Mouse (Mus musculus): ENCODE measurements around the gene Pip4k2a. TPM values are rescaled to one million over a fixed set of nuclear protein-coding genes. Genes with fewer than 3 reads are reported as not detected.

Pip4k2a gene
- polyA plus RNA-seq, 1 experiment from 2014 or later, result 8.6 TPM

DNA sequence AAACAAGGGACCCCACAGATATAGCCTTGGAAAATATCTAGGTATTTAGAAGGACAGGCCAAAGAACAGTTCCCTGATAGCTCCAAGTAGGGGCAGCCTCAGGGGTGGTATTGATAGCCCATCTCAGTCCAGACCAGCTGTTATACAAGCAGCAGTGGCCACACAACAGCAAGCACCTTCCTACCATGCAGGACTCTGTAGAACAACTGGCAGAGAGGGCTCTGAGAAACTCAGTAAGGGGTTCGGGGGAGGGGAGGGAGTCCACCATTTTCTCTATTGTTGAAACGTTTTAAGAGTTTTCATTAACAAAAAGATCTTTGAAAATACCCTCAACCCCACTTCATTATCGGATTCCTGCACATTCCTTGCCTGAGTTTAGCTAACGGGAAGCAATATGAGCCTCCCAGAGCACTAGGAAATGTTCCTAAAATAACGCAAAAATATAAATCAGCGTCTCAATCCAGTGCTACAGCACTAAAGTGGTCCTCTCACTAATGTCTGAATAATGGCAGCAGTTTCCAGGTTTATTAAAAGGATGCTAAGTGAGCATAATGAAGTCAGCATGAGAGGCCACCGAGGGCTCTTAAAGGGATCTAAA lies 37.5 kb downstream of the Pip4k2a start:
- no peak overlapping the region for H3K27ac ChIP-seq
- no peak overlapping the region for H3K4me3 ChIP-seq
- no peaks in the 10 kb centered on the region for H3K9me3 ChIP-seq
- peaks cover 33% of the 10 kb centered on the region for H3K4me1 ChIP-seq
- peak; percentile 68 for ATAC-seq (ENCODE audit: low FRiP score, low read depth)
- no peak overlapping the region for H3K9ac ChIP-seq
- WGBS, result 22% methylated on average over 7 of the region's 7 CpGs
- peak overlapping the region; percentile 25; the same call in 1 of the 2 replicates for H3K4me2 ChIP-seq (replicated peaks)
- H3K36me3 ChIP-seq, result no peaks in the 10 kb centered on the region
- peaks cover 33% of the 10 kb centered on the region for H3K27me3 ChIP-seq

DNA sequence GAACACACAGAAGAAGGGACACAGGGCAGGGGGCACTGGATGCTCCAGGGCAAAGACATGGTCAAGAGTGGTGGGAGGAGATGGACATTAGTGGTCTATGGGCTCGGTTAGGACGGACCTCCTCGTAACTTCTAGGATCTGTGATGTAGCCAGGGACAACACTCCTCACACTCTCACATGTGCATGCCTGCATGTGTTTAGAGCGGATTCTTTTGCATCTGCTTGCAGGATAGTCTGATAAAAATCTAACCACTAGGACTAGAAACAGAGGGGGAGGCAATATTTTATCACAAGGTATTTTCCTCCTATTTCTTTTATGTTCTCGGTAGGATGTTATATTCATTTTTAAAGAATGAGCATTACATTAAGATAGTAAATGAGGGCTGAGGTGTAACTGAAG lies 38.4 kb downstream of the Pip4k2a start:
- Histone ChIP-seq H3K4me2 (replicated peaks) (no peak overlapping the region), H3K36me3 (no peaks in the 10 kb centered on the region), H3K9ac (no peak overlapping the region), H3K27me3 (peaks cover 38% of the 10 kb centered on the region), H3K27ac (no peak overlapping the region), H3K4me1 (peaks cover 43% of the 10 kb centered on the region), H3K4me3 (no peak overlapping the region), H3K9me3 (no peaks in the 10 kb centered on the region)
- no peak for ATAC-seq (ENCODE audit: low FRiP score, low read depth)
- WGBS, result 82% methylated on average over 5 of the region's 5 CpGs

DNA sequence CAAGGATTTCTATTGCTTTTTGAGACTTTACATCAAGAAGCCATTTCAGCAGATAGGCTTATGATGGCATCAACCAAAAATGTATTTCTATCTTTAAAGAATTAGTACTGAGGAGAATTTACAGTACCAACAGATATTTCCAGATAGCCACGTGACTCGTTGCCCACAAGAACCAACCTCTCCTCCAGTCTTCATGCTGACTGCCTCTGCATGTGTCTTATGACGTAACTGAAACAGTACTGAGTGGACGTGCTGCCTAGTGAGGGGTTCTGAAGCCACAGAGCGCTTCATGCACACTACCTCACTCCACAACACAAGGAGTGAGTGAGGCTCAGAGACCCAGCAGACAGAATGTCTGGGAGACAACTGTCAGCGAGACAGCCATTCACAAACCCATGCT lies 38.9 kb downstream of the Pip4k2a start:
- no peak overlapping the region for H3K9ac ChIP-seq
- no peak for ATAC-seq (ENCODE audit: low FRiP score, low read depth)
- no peaks in the 10 kb centered on the region for H3K9me3 ChIP-seq
- H3K4me1 ChIP-seq, result peaks cover 46% of the 10 kb centered on the region
- peaks cover 38% of the 10 kb centered on the region for H3K27me3 ChIP-seq
- 90% methylated on average over 6 of the region's 6 CpGs for WGBS
- no peaks in the 10 kb centered on the region for H3K36me3 ChIP-seq
- no peak overlapping the region for H3K4me2 ChIP-seq (replicated peaks)
- no peak overlapping the region for H3K27ac ChIP-seq
- H3K4me3 ChIP-seq, result no peak overlapping the region

DNA sequence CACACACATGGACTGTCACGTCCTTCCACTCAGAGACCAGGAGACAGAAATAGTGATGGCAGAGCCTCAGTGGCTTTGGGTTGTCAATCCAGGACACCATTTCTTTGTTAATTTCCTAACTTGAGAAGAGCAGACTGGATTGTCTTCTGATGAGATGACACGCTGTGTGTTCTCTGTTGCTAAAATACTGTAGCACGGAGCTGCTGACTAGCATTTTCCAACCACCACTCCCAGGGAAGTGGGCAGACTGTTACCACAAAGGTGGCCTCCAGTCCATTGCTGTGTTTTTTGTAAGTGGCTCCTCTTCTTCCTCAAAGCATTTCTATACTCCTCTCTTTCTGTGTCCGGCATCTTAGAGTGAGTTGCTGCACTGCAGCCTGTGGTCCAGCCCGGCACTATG lies 39.4 kb downstream of the Pip4k2a start:
- H3K4me2 ChIP-seq (replicated peaks), result no peak overlapping the region
- H3K27ac ChIP-seq, result no peak overlapping the region
- H3K36me3 ChIP-seq, result no peaks in the 10 kb centered on the region
- WGBS, result 91% methylated on average over 5 of the region's 5 CpGs
- H3K4me1 ChIP-seq, result peaks cover 50% of the 10 kb centered on the region
- H3K9me3 ChIP-seq, result no peaks in the 10 kb centered on the region
- peaks cover 38% of the 10 kb centered on the region for H3K27me3 ChIP-seq
- H3K9ac ChIP-seq, result no peak overlapping the region
- H3K4me3 ChIP-seq, result no peak overlapping the region
- no peak for ATAC-seq (ENCODE audit: low FRiP score, low read depth)

DNA sequence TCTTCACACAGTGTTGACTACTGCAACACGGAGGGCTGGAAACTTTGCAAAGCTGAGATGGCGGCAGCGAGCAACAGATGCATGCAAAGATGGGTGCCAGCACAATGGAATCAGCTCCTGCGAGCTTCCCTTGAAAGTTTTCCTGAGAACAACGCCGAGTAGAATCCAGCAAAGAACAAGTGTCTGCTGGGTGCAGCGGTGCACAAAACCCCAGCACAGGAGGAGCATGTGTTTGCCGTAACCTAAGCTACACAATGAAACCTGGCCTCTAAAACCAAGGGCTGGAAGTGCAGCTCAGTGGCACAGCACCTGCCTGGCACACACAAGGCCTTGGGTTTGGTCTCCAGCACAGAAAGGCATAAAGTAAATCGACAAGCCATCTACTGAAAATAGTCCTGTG lies 39.9 kb downstream of the Pip4k2a start:
- no peak overlapping the region for H3K9ac ChIP-seq
- no peaks in the 10 kb centered on the region for H3K36me3 ChIP-seq
- no peak overlapping the region for H3K4me2 ChIP-seq (replicated peaks)
- WGBS, result 85% methylated on average over 9 of the region's 9 CpGs
- H3K4me1 ChIP-seq, result peaks cover 50% of the 10 kb centered on the region
- no peak for ATAC-seq (ENCODE audit: low FRiP score, low read depth)
- no peak overlapping the region for H3K27ac ChIP-seq
- no peak overlapping the region for H3K4me3 ChIP-seq
- no peaks in the 10 kb centered on the region for H3K9me3 ChIP-seq
- H3K27me3 ChIP-seq, result peaks cover 40% of the 10 kb centered on the region

DNA sequence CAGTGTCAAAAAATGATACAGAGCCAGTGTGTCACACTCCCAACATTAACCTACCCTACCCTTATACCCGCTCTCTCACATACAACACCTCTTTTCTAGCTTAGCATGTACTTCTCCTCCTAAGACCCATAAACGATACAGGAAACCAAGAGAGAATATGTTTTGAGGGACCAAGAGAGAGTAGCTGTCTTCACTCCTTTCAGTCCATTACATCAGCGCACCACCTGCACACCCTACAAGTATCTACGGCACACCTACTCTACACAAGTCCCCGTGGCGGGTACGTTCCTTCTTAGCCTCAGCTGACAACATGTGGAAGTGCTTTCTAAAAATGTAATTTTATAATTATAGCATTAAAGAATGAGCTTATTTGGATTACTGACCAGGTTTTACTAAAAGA lies 40.5 kb downstream of the Pip4k2a start:
- peaks cover 55% of the 10 kb centered on the region for H3K4me1 ChIP-seq
- ATAC-seq (ENCODE audit: low FRiP score, low read depth), result no peak
- WGBS, result 82% methylated on average over 7 of the region's 7 CpGs
- no peak overlapping the region for H3K4me3 ChIP-seq
- no peak overlapping the region for H3K4me2 ChIP-seq (replicated peaks)
- no peak overlapping the region for H3K9ac ChIP-seq
- no peaks in the 10 kb centered on the region for H3K9me3 ChIP-seq
- no peaks in the 10 kb centered on the region for H3K36me3 ChIP-seq
- peaks cover 46% of the 10 kb centered on the region for H3K27me3 ChIP-seq
- no peak overlapping the region for H3K27ac ChIP-seq

DNA sequence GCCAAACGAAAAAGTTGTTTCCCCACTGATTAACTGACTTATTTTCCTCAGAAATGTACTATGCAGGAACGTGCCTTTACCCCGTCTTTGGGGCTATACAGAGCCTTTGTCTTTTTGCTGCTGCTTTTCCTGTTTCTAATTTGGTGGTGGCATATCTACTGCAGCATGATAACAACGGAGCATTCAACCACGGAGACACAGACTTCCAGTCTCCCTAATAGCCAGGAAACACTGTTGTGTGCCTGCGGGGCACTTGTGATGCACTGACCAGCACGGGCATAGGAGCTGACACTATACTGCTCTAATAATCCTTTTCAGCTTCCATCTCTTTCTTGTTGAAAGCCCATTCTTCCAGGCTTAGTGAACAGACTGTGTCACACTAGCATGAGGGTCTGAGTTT lies 41.0 kb downstream of the Pip4k2a start:
- Histone ChIP-seq H3K27ac (no peak overlapping the region), H3K4me2 (replicated peaks) (no peak overlapping the region), H3K9me3 (no peaks in the 10 kb centered on the region), H3K4me3 (no peak overlapping the region), H3K36me3 (no peaks in the 10 kb centered on the region), H3K27me3 (peaks cover 46% of the 10 kb centered on the region), H3K4me1 (peaks cover 60% of the 10 kb centered on the region), H3K9ac (no peak overlapping the region)
- no peak for ATAC-seq (ENCODE audit: low FRiP score, low read depth)
- 54% methylated on average over 7 of the region's 7 CpGs for WGBS

DNA sequence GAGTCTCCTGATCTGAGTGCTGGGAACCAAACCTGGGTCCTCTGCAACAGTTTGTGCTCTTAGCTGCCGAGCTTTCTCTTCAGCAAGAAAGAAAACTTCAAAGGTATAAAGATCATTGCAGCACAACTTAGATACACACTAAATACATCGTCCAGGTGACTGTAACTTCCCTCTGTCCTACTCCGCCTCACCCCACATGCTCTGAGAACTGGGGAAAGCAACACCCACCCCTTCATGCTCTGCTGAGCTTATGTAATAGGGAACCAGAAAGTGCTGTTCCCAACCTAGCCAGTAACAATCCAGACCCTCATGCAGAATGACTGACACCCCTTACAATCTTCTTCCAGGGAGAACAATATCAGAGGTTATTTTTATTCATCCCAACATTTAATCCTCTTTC lies 41.5 kb downstream of the Pip4k2a start:
- Histone ChIP-seq H3K4me1 (peaks cover 60% of the 10 kb centered on the region), H3K4me2 (replicated peaks) (no peak overlapping the region), H3K9ac (no peak overlapping the region), H3K4me3 (no peak overlapping the region), H3K27ac (no peak overlapping the region), H3K9me3 (no peaks in the 10 kb centered on the region), H3K27me3 (peaks cover 46% of the 10 kb centered on the region), H3K36me3 (no peaks in the 10 kb centered on the region)
- no peak for ATAC-seq (ENCODE audit: low FRiP score, low read depth)
- WGBS, result 94% methylated on average over 3 of the region's 3 CpGs

DNA sequence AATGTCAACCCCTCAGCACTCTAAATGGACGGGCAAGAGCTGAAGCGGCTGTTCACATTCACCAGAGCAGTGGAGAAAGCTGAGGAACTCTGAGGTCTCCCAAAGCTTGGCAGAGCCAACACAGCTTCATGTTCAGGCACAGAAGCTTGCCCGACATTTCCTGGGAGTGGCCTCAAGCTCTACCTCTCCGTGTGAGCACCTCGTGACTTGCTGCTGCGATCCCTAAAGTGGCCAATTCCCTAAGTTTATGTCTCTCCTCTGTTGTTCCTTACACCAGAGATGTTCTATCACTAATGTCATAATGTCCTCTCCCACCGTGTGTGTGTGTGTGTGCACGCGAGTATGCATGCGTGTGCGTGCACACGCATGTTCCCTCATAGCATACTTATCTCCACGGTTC lies 42.3 kb downstream of the Pip4k2a start:
- 87% methylated on average over 13 of the region's 13 CpGs for WGBS
- Histone ChIP-seq H3K27ac (no peak overlapping the region), H3K9me3 (no peaks in the 10 kb centered on the region), H3K4me3 (no peak overlapping the region), H3K27me3 (peaks cover 49% of the 10 kb centered on the region), H3K9ac (no peak overlapping the region), H3K36me3 (no peaks in the 10 kb centered on the region), H3K4me2 (replicated peaks) (no peak overlapping the region), H3K4me1 (peaks cover 53% of the 10 kb centered on the region)
- ATAC-seq (ENCODE audit: low FRiP score, low read depth), result no peak

DNA sequence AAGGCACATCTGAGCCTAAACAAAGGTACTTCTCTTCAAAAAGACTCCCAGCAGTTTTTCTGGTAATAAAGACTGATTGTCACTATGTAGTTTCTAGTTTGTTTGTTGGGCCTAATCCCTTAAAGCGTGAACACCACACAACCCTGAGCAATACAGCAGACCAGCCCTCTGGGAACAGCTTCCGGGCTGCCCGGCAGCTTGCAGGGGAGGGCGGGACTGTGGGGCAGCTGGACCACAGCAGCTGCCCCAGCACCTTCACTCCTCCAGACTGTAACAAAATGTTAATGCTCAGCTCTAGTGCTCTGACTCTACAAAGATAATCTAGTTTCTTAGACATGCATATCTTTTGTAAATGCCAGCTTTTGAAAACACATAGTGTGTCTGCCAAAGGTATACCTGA lies 42.9 kb downstream of the Pip4k2a start:
- Histone ChIP-seq H3K4me1 (peaks cover 46% of the 10 kb centered on the region), H3K9me3 (no peaks in the 10 kb centered on the region), H3K9ac (no peak overlapping the region), H3K27ac (no peak overlapping the region), H3K4me2 (replicated peaks) (no peak overlapping the region), H3K4me3 (no peak overlapping the region), H3K27me3 (peaks cover 51% of the 10 kb centered on the region), H3K36me3 (no peaks in the 10 kb centered on the region)
- ATAC-seq (ENCODE audit: low FRiP score, low read depth), result no peak
- WGBS, result 19% methylated on average over 4 of the region's 4 CpGs

DNA sequence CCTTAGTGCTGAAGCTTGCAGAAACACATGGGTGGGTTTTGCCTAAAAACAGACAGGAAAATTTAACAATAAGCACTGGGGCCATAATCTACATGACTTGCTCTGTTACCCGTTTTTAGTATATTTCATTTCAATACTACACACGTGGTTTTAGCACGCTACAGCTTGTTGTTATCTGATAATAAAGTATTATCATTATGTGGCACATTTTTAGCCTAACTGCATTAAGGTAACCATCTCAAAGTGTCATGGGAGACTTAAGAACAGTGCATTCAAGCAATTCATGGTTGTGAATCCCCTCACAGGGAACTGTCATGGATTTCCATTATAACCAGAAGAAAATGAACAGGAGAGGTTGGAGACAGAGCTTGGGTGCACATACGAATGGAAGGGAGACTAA lies 43.5 kb downstream of the Pip4k2a start:
- peaks cover 44% of the 10 kb centered on the region for H3K4me1 ChIP-seq
- peaks cover 53% of the 10 kb centered on the region for H3K27me3 ChIP-seq
- H3K9me3 ChIP-seq, result no peaks in the 10 kb centered on the region
- no peak overlapping the region for H3K4me3 ChIP-seq
- H3K4me2 ChIP-seq (replicated peaks), result no peak overlapping the region
- ATAC-seq (ENCODE audit: low FRiP score, low read depth), result no peak
- H3K9ac ChIP-seq, result no peak overlapping the region
- no peak overlapping the region for H3K27ac ChIP-seq
- 49% methylated on average over 4 of the region's 4 CpGs for WGBS
- no peaks in the 10 kb centered on the region for H3K36me3 ChIP-seq

DNA sequence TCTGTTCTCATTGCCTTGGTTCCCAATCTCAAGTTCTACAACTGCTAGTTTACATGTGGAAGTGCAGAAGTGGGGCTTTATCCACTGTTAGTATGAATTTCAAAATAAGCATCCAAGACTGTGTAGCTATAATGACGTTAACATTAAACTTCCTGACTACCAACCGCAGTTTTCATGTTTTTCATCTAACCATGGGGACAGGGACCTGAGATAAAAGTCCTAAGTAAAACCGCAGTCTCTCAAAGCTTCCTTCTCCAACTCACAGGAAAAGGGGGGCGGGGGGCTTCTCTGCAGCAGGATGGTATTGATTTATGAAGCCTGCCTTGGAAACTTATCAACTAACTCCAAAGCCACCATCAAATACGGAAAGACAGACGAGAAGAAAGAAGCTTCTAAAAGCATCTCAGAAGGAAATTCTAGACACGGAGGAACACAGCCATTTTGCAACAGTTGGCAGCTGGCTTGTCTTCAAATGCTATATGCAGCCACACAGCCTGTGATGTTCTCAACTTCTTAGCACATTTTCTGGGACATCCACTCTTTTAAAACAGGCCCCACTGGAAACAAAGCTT lies 45.7 kb downstream of the Pip4k2a start:
- H3K27ac ChIP-seq, result no peak overlapping the region
- no peak for ATAC-seq (ENCODE audit: low FRiP score, low read depth)
- H3K27me3 ChIP-seq, result peaks cover 39% of the 10 kb centered on the region

DNA sequence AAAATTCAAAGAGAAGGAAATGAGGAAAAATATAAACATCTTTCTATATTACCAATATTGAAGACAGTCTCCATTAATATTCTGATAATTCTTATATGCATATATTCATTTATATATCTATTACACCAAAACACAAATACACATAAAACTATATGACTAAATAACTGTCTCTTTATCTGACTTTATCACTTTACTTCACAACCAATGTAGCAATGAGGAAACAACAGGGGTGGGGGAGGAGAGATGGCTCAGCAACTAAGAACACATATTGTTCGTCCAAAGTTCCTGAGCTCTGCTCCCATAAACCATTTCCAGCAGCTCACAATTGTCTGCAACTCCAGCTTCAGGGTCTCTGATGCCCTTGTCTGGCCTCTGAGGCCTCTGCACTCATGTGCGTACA lies 47.2 kb downstream of the Pip4k2a start:
- Histone ChIP-seq H3K27me3 (peaks cover 42% of the 10 kb centered on the region), H3K36me3 (no peaks in the 10 kb centered on the region), H3K27ac (no peak overlapping the region), H3K4me2 (replicated peaks) (no peak overlapping the region), H3K9ac (no peak overlapping the region), H3K4me1 (peaks cover 56% of the 10 kb centered on the region), H3K4me3 (no peak overlapping the region), H3K9me3 (no peaks in the 10 kb centered on the region)
- no peak for ATAC-seq (ENCODE audit: low FRiP score, low read depth)
- WGBS, result 72% methylated on average over 2 of the region's 2 CpGs

More for the DNA sequence above, 45.7 kb downstream of the Pip4k2a start:
- Histone ChIP-seq H3K4me3 (no peak overlapping the region), H3K9ac (no peak overlapping the region), H3K36me3 (no peaks in the 10 kb centered on the region), H3K4me2 (replicated peaks) (no peak overlapping the region; the same call in 1 of the 2 replicates), H3K9me3 (no peaks in the 10 kb centered on the region), H3K4me1 (peaks cover 53% of the 10 kb centered on the region)
- WGBS, result 44% methylated on average over 7 of the region's 7 CpGs
